Mouse (Mus musculus): ENCODE results near the gene Asah2. TPM values are rescaled to one million over a fixed set of nuclear protein-coding genes. Genes with fewer than 3 reads are reported as not detected.

The Asah2 gene
- 4.3 to 7.9 TPM (median 5.9 TPM) in 4 replicates for total RNA-seq (2023; ENCODE audit: inconsistent age)

DNA sequence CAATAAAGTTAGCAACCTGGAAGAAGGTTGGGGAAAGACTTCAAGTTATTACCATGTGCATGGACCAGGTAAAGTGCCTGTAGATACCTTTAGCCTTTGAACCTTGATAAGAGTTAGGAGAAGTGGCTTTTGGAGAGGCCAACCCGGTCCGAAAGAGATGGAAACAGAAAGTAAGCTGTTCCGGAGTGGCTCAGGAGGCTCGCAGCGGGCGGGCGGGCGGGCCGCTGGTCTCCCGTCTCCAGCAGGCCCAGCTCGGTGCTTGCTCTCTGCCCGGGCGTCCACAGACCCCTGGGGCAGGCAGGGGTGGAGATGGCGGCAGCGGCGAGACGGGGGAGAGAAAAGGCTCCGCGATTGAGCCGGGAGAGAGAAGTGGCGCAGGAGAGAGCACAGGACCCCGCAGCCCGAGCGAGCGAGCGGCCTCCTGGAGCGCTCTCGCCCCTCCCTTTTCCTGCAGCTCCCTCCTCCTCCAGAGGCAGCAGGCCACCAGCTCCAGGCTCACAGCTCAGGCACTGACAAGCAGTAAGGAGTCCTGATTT, at the start of gene Asah2:
Gene Asah2 (minus strand): TSS at position 441 of the 536 bp plus-strand sequence.

Other genes starting within 250 kb of the Asah2 start
- not detected in 4 replicates for gene A1cf, start 239.4 kb downstream of the Asah2 start, total RNA-seq (2023; ENCODE audit: inconsistent age)